Mouse (Mus musculus): Measurements from ENCODE around the gene Ctrb1. TPM values are rescaled to one million over a fixed set of nuclear protein-coding genes. Genes with fewer than 3 reads are reported as not detected.
A peak's percentile ranks its signal among the peaks of the same experiment; 100 is the strongest.

Gene Ctrb1
- polyA plus RNA-seq, 1 experiment, result 85.4 TPM

GRCm38 (mm10) chr8:111705699-111706098, 14.9 kb upstream of the Ctrb1 start:
- Histone ChIP-seq H3K36me3 (ENCODE audit: control insufficient read depth, insufficient read depth) (peaks cover 15% of the 10 kb centered on the region), H3ac (ENCODE audit: control insufficient read depth, insufficient read length) (no peak overlapping the region), H3K27me3 (ENCODE audit: control insufficient read depth, insufficient read depth, insufficient read length) (no peaks in the 10 kb centered on the region), H3K4me3 (no peak overlapping the region), H3K79me2 (ENCODE audit: control insufficient read depth, insufficient read depth) (no peaks in the 10 kb centered on the region), H3K4me2 (ENCODE audit: low read depth) (no peak overlapping the region)
- TF ChIP-seq E2F4 (IDR thresholded peaks at IDR 0.05; ENCODE audit: insufficient read depth) (no peak), CEBPB (IDR thresholded peaks at IDR 0.05; ENCODE audit: insufficient read depth, poor library complexity, severe bottlenecking) (no peak), MYOD1 (IDR thresholded peaks at IDR 0.05; ENCODE audit: control insufficient read depth in 1 of 3, insufficient read length in 2 of 3, low read depth in 2 of 3) (no peak), POLR2AphosphoS2 (IDR thresholded peaks at IDR 0.05; ENCODE audit: insufficient read length, low read depth) (no peak), USF1 (IDR thresholded peaks at IDR 0.05; ENCODE audit: low read depth) (no peak), TCF3 (IDR thresholded peaks at IDR 0.05; ENCODE audit: insufficient read length, low read depth) (no peak)

GRCm38 (mm10) chr8:111705222-111705621, 14.4 kb upstream of the Ctrb1 start:
- H3K27me3 ChIP-seq (ENCODE audit: control insufficient read depth, insufficient read depth, insufficient read length), result no peaks in the 10 kb centered on the region
- no peak overlapping the region for H3K4me2 ChIP-seq (ENCODE audit: low read depth)
- no peak overlapping the region for H3K4me3 ChIP-seq
- TF ChIP-seq MYOG (IDR thresholded peaks at IDR 0.05; ENCODE audit: control insufficient read depth in 1 of 3, insufficient read depth in 1 of 3, insufficient read length in 2 of 3, low read depth in 2 of 3), result peak in 1 of 3 experiments; percentile 3
- TF ChIP-seq POLR2AphosphoS2 (IDR thresholded peaks at IDR 0.05; ENCODE audit: insufficient read length, low read depth), result no peak
- no peak for TF ChIP-seq POLR2A (IDR thresholded peaks at IDR 0.05; ENCODE audit: insufficient read length, low read depth)
- no peaks in the 10 kb centered on the region for H3K79me2 ChIP-seq (ENCODE audit: control insufficient read depth, insufficient read depth)
- H3ac ChIP-seq (ENCODE audit: control insufficient read depth, insufficient read length), result no peak overlapping the region
- peaks cover 11% of the 10 kb centered on the region for H3K36me3 ChIP-seq (ENCODE audit: control insufficient read depth, insufficient read depth)

- Histone ChIP-seq H3ac (ENCODE audit: control insufficient read depth, insufficient read length) (no peak overlapping the region), H3K79me2 (ENCODE audit: control insufficient read depth, insufficient read depth) (no peaks in the 10 kb centered on the region), H3K36me3 (ENCODE audit: control insufficient read depth, insufficient read depth) (peaks cover 5% of the 10 kb centered on the region), H3K4me3 (no peak overlapping the region), H3K27me3 (ENCODE audit: control insufficient read depth, insufficient read depth, insufficient read length) (no peaks in the 10 kb centered on the region), H3K4me2 (ENCODE audit: low read depth) (no peak overlapping the region)
- no peak for TF ChIP-seq CEBPB (IDR thresholded peaks at IDR 0.05; ENCODE audit: insufficient read depth, poor library complexity, severe bottlenecking)
Measured at GRCm38 (mm10) chr8:111704585-111704984, 13.8 kb upstream of the Ctrb1 start.

GRCm38 (mm10) chr8:111701380-111701779, 10.6 kb upstream of the Ctrb1 start:
- Histone ChIP-seq H3K27me3 (ENCODE audit: control insufficient read depth, insufficient read depth, insufficient read length) (no peaks in the 10 kb centered on the region), H3K36me3 (ENCODE audit: control insufficient read depth, insufficient read depth) (no peaks in the 10 kb centered on the region), H3K4me3 (no peak overlapping the region), H3ac (ENCODE audit: control insufficient read depth, insufficient read length) (no peak overlapping the region), H3K4me2 (ENCODE audit: low read depth) (no peak overlapping the region), H3K79me2 (ENCODE audit: control insufficient read depth, insufficient read depth) (no peaks in the 10 kb centered on the region)
- TF ChIP-seq USF1 (IDR thresholded peaks at IDR 0.05; ENCODE audit: low read depth) (no peak), POLR2A (IDR thresholded peaks at IDR 0.05; ENCODE audit: insufficient read length, low read depth) (no peak), SRF (IDR thresholded peaks at IDR 0.05; ENCODE audit: control insufficient read depth, insufficient read length, low read depth) (no peak), TCF3 (IDR thresholded peaks at IDR 0.05; ENCODE audit: insufficient read length, low read depth) (no peak), REST (IDR thresholded peaks at IDR 0.05; ENCODE audit: insufficient read depth, insufficient read length) (no peak), MAX (IDR thresholded peaks at IDR 0.05; ENCODE audit: low read depth) (no peak), POLR2AphosphoS2 (IDR thresholded peaks at IDR 0.05; ENCODE audit: insufficient read length, low read depth) (no peak), E2F4 (IDR thresholded peaks at IDR 0.05; ENCODE audit: insufficient read depth) (no peak), CEBPB (IDR thresholded peaks at IDR 0.05; ENCODE audit: insufficient read depth, poor library complexity, severe bottlenecking) (no peak)

- no peaks in the 10 kb centered on the region for H3K36me3 ChIP-seq (ENCODE audit: control insufficient read depth, insufficient read depth)
- TF ChIP-seq POLR2A (IDR thresholded peaks at IDR 0.05; ENCODE audit: insufficient read length, low read depth) (no peak), MYOD1 (IDR thresholded peaks at IDR 0.05; ENCODE audit: control insufficient read depth in 1 of 3, insufficient read length in 2 of 3, low read depth in 2 of 3) (peak in 2 of 3 experiments; percentile 17 to 26), MYOG (IDR thresholded peaks at IDR 0.05; ENCODE audit: control insufficient read depth in 1 of 3, insufficient read depth in 1 of 3, insufficient read length in 2 of 3, low read depth in 2 of 3) (peak in 1 of 3 experiments; percentile 66)
- H3K4me3 ChIP-seq, result no peak overlapping the region
- H3K79me2 ChIP-seq (ENCODE audit: control insufficient read depth, insufficient read depth), result no peaks in the 10 kb centered on the region
- no peak overlapping the region for H3ac ChIP-seq (ENCODE audit: control insufficient read depth, insufficient read length)
- H3K27me3 ChIP-seq (ENCODE audit: control insufficient read depth, insufficient read depth, insufficient read length), result no peaks in the 10 kb centered on the region
- no peak overlapping the region for H3K4me2 ChIP-seq (ENCODE audit: low read depth)
Measured at GRCm38 (mm10) chr8:111700740-111701139, 9.9 kb upstream of the Ctrb1 start.

GRCm38 (mm10) chr8:111700201-111700600, 9.4 kb upstream of the Ctrb1 start:
- TF ChIP-seq CEBPB (IDR thresholded peaks at IDR 0.05; ENCODE audit: insufficient read depth, poor library complexity, severe bottlenecking) (no peak), USF1 (IDR thresholded peaks at IDR 0.05; ENCODE audit: low read depth) (peak; percentile 31)
- H3K4me3 ChIP-seq, result no peak overlapping the region
- H3K27me3 ChIP-seq (ENCODE audit: control insufficient read depth, insufficient read depth, insufficient read length), result no peaks in the 10 kb centered on the region
- H3K79me2 ChIP-seq (ENCODE audit: control insufficient read depth, insufficient read depth), result no peaks in the 10 kb centered on the region
- no peak overlapping the region for H3K4me2 ChIP-seq (ENCODE audit: low read depth)
- H3K36me3 ChIP-seq (ENCODE audit: control insufficient read depth, insufficient read depth), result no peaks in the 10 kb centered on the region
- H3ac ChIP-seq (ENCODE audit: control insufficient read depth, insufficient read length), result no peak overlapping the region
